Mouse (Mus musculus): ENCODE results near the gene Ttll13.
A peak's percentile ranks its signal among the peaks of the same experiment; 100 is the strongest.

The Ttll13 gene

GRCm38 (mm10) chr7:80267764-80268163 lies 21.6 kb downstream of the Ttll13 start:
- DNase-seq (ENCODE audit: low spot score), result no peak

- DNase-seq (ENCODE audit: low spot score), result peak; percentile 96
Observed at GRCm38 (mm10) chr7:80268897-80269750, 22.9 kb downstream of the Ttll13 start, which contains the start of gene Vps33b. TSS of gene Vps33b (plus strand) at chr7:80269649.

- no peak for DNase-seq (ENCODE audit: low spot score)
Observed at GRCm38 (mm10) chr7:80269751-80270255, 23.6 kb downstream of the Ttll13 start.

GRCm38 (mm10) chr7:80273456-80273855 lies 27.3 kb downstream of the Ttll13 start:
- DNase-seq (ENCODE audit: low spot score), result no peak

GRCm38 (mm10) chr7:80276374-80276773 lies 30.2 kb downstream of the Ttll13 start:
- no peak for DNase-seq (ENCODE audit: low spot score)

- no peak for DNase-seq (ENCODE audit: low spot score)
Observed at GRCm38 (mm10) chr7:80280032-80280431, 33.9 kb downstream of the Ttll13 start.

- no peak for DNase-seq (ENCODE audit: low spot score)
Observed at GRCm38 (mm10) chr7:80280998-80281397, 34.8 kb downstream of the Ttll13 start.

GRCm38 (mm10) chr7:80281646-80282045 lies 35.5 kb downstream of the Ttll13 start:
- DNase-seq (ENCODE audit: low spot score), result no peak

GRCm38 (mm10) chr7:80283226-80283918 lies 37.2 kb downstream of the Ttll13 start:
- no peak for DNase-seq (ENCODE audit: low spot score)

GRCm38 (mm10) chr7:80284391-80284790 lies 38.2 kb downstream of the Ttll13 start:
- DNase-seq (ENCODE audit: low spot score), result no peak

GRCm38 (mm10) chr7:80285725-80286124 lies 39.5 kb downstream of the Ttll13 start:
- DNase-seq (ENCODE audit: low spot score), result no peak

- no peak for DNase-seq (ENCODE audit: low spot score)
Observed at GRCm38 (mm10) chr7:80287736-80288135, 41.6 kb downstream of the Ttll13 start.

GRCm38 (mm10) chr7:80294062-80294763 lies 48.0 kb downstream of the Ttll13 start, which contains the start of gene Prc1:
TSS of gene Prc1 (plus strand) at chr7:80294450.
- DNase-seq (ENCODE audit: low spot score), result peak; percentile 94

- DNase-seq (ENCODE audit: low spot score), result no peak
Observed at GRCm38 (mm10) chr7:80294764-80295648, 48.8 kb downstream of the Ttll13 start.

GRCm38 (mm10) chr7:80296462-80296861 lies 50.3 kb downstream of the Ttll13 start:
- DNase-seq (ENCODE audit: low spot score), result no peak

GRCm38 (mm10) chr7:80297041-80297440 lies 50.9 kb downstream of the Ttll13 start:
- no peak for DNase-seq (ENCODE audit: low spot score)

- no peak for DNase-seq (ENCODE audit: low spot score)
Observed at GRCm38 (mm10) chr7:80298754-80299153, 52.6 kb downstream of the Ttll13 start.

GRCm38 (mm10) chr7:80299568-80299967 lies 53.4 kb downstream of the Ttll13 start:
- no peak for DNase-seq (ENCODE audit: low spot score)

- DNase-seq (ENCODE audit: low spot score), result no peak
Observed at GRCm38 (mm10) chr7:80301522-80301921, 55.3 kb downstream of the Ttll13 start.

GRCm38 (mm10) chr7:80307766-80308165 lies 61.6 kb downstream of the Ttll13 start:
- no peak for DNase-seq (ENCODE audit: low spot score)
